Mouse (Mus musculus): ENCODE measurements at regions not wholly inside any gene's neighbourhood (a gene's known extent, or its start where the extent isn't known, plus 50 kb on each side); places are given as distances from the start of the nearest gene placed in this dataset.

DNA sequence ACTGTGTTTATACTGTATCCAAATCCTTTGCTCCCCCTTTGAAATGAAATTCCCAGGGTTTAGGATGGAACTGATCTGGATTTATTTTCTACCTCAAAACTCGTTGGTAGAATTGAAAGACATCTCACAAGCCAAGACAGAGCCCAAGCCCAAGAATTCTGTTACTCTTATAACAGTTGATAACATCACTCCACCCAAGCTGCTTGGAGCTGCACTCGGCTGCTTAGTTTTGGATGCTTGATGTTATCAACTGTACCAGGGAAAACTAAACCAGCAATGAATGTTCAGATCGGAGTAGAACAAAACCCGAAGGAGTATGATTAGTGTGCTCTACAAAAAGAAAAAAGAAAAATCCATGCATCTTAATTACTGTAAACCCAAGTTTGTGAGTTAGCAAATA is 175.8 kb upstream of the P2ry1 start:
- TF ChIP-seq CTCF (IDR thresholded peaks at IDR 0.05; ENCODE audit: low read depth): no peak
- 82% methylated on average over 4 of the region's 4 CpGs for WGBS
- Histone ChIP-seq H3K27ac (ENCODE audit: low read depth, low read length) (no peak overlapping the region), H3K9ac (no peak overlapping the region), H3K4me2 (ENCODE audit: low read depth) (no peak overlapping the region), H3K9me3 (ENCODE audit: low read length) (no peaks in the 10 kb centered on the region), H3K27me3 (ENCODE audit: insufficient read depth, low read length) (no peaks in the 10 kb centered on the region), H3K36me3 (ENCODE audit: insufficient read depth) (no peaks in the 10 kb centered on the region), H3K4me1 (ENCODE audit: insufficient read depth) (no peaks in the 10 kb centered on the region), H3K4me3 (ENCODE audit: low read depth, low read length) (no peak overlapping the region)
- no peak for DNase-seq
- no peak for ATAC-seq

DNA sequence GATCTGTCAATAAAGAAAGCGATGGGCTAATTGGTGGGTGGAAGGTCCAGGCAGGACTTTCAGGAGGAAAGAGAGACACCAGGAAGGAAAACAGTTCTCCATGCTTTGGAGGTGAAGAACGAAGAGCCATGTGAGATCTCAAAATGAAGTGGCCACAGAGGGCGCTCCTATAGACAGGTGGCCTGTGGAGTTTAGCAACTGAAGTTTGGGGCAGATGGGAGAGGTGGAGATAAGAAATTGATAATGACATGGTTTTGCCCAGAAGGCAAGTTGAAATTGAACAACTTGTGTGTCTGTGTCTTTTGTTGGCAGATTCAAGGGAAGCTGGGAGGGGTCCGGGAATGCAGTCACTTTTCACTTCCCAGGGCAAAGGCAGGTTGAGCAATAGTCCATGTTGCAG is 170.2 kb upstream of the P2ry1 start:
- ATAC-seq (no peak), DNase-seq (no peak)
- Histone ChIP-seq H3K27me3 (ENCODE audit: insufficient read depth, low read length) (no peaks in the 10 kb centered on the region), H3K4me1 (ENCODE audit: insufficient read depth) (no peaks in the 10 kb centered on the region), H3K27ac (ENCODE audit: low read depth, low read length) (no peak overlapping the region), H3K36me3 (ENCODE audit: insufficient read depth) (no peaks in the 10 kb centered on the region), H3K4me3 (ENCODE audit: low read depth, low read length) (no peak overlapping the region), H3K9me3 (ENCODE audit: low read length) (no peaks in the 10 kb centered on the region), H3K4me2 (ENCODE audit: low read depth) (no peak overlapping the region), H3K9ac (no peak overlapping the region)
- no peak for TF ChIP-seq CTCF (IDR thresholded peaks at IDR 0.05; ENCODE audit: low read depth)
- 89% methylated on average over 4 of the region's 4 CpGs for WGBS

DNA sequence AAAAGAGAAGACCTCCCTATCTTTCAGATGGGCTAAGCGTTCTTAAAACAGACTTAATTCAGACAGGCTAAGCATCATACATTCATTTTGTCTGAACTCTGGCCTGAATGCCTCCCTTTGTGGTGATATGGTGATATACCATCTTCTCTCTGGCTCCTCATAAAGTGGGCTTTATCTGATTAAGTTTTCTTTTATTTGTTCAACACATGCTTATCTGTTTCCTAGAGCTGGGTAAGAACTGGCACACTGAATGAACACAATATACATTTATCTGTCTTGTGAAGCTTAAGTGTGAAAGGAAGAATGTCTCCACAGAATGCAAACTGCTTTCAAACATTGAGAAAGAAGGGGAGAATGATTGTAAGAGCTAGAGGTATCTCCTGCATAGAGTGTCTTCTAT is 160.7 kb upstream of the P2ry1 start:
- H3K4me3 ChIP-seq (ENCODE audit: low read depth, low read length): no peak overlapping the region
- ATAC-seq: no peak
- no peak for TF ChIP-seq CTCF (IDR thresholded peaks at IDR 0.05; ENCODE audit: low read depth)
- no peaks in the 10 kb centered on the region for H3K27me3 ChIP-seq (ENCODE audit: insufficient read depth, low read length)
- no peak overlapping the region for H3K4me2 ChIP-seq (ENCODE audit: low read depth)
- DNase-seq: no peak
- H3K36me3 ChIP-seq (ENCODE audit: insufficient read depth): no peaks in the 10 kb centered on the region
- WGBS: 86% methylated on average over 1 of the region's 1 CpGs
- no peaks in the 10 kb centered on the region for H3K9me3 ChIP-seq (ENCODE audit: low read length)
- no peaks in the 10 kb centered on the region for H3K4me1 ChIP-seq (ENCODE audit: insufficient read depth)
- no peak overlapping the region for H3K27ac ChIP-seq (ENCODE audit: low read depth, low read length)
- H3K9ac ChIP-seq: no peak overlapping the region

DNA sequence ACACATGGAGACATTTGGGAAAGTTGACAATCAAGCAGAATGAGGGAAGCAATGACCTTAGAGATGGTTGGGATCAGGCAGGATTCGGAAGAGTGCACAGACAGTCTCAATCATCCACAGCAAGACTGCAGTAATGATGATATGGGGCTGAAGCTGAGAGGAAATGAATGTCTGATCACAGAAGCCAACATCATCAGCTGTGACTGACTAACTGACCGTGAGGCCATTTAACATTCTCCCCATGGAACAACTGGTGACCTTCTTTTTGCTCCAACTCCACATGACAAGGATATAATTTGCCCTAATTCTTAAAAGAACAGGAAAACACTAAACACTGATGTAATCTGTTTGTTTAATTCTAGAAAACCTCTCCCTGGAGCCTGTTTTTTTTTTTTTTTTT is 157.3 kb upstream of the P2ry1 start:
- 85% methylated on average over 2 of the region's 2 CpGs for WGBS
- no peaks in the 10 kb centered on the region for H3K9me3 ChIP-seq (ENCODE audit: low read length)
- no peak overlapping the region for H3K9ac ChIP-seq
- ATAC-seq (no peak), DNase-seq (no peak)
- H3K36me3 ChIP-seq (ENCODE audit: insufficient read depth): no peaks in the 10 kb centered on the region
- no peaks in the 10 kb centered on the region for H3K4me1 ChIP-seq (ENCODE audit: insufficient read depth)
- no peak overlapping the region for H3K27ac ChIP-seq (ENCODE audit: low read depth, low read length)
- no peak overlapping the region for H3K4me2 ChIP-seq (ENCODE audit: low read depth)
- H3K4me3 ChIP-seq (ENCODE audit: low read depth, low read length): no peak overlapping the region
- no peaks in the 10 kb centered on the region for H3K27me3 ChIP-seq (ENCODE audit: insufficient read depth, low read length)
- no peak for TF ChIP-seq CTCF (IDR thresholded peaks at IDR 0.05; ENCODE audit: low read depth)

DNA sequence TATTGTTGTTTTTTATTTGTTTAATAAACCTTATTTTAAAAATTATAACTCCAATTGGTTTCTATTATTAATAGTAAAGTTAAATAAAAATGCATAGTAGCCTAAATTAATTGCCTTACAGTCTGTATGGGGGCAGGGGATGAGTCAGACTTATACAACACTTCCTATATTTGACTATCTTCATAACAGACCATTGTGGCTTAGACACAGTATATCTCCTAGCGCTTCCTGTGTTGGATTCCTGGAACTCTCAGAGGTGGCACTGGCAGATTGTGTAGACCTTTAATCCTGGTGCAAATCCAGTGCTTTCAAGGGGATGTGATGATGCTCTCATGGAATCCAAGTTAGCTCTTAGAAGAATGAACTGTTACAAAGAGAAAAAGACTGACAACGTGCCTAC is 154.2 kb upstream of the P2ry1 start:
- Histone ChIP-seq H3K27me3 (ENCODE audit: insufficient read depth, low read length) (no peaks in the 10 kb centered on the region), H3K27ac (ENCODE audit: low read depth, low read length) (no peak overlapping the region), H3K4me2 (ENCODE audit: low read depth) (no peak overlapping the region), H3K4me3 (ENCODE audit: low read depth, low read length) (no peak overlapping the region), H3K9ac (no peak overlapping the region), H3K4me1 (ENCODE audit: insufficient read depth) (no peaks in the 10 kb centered on the region), H3K36me3 (ENCODE audit: insufficient read depth) (no peaks in the 10 kb centered on the region), H3K9me3 (ENCODE audit: low read length) (no peaks in the 10 kb centered on the region)
- TF ChIP-seq CTCF (IDR thresholded peaks at IDR 0.05; ENCODE audit: low read depth): no peak
- ATAC-seq (no peak), DNase-seq (no peak)
- WGBS: 96% methylated on average over 2 of the region's 2 CpGs

DNA sequence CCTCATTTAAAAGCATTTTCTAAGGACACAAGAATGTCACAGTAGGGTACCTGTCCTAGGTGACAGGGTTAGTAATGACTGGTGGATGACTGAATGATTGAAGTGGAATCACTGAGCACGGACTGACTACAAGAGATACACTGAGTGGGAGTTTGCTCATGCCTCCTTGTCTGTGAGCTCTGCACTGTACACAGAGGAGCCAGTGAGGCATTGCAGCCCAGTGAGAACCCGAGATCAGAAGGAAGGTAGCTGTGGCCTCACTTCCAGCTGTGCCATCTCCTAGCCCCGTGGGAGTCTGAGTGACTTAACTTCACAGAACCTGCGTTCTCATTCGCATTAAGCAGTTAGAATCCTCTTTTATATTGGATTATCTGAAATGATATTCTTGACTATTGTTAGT is 148.8 kb upstream of the P2ry1 start:
- no peak for DNase-seq
- H3K27me3 ChIP-seq (ENCODE audit: insufficient read depth, low read length): no peaks in the 10 kb centered on the region
- H3K4me1 ChIP-seq (ENCODE audit: insufficient read depth): no peaks in the 10 kb centered on the region
- no peak for TF ChIP-seq CTCF (IDR thresholded peaks at IDR 0.05; ENCODE audit: low read depth)
- H3K9ac ChIP-seq: no peak overlapping the region
- no peaks in the 10 kb centered on the region for H3K9me3 ChIP-seq (ENCODE audit: low read length)
- ATAC-seq: no peak
- H3K4me2 ChIP-seq (ENCODE audit: low read depth): no peak overlapping the region
- WGBS: 34% methylated on average over 5 of the region's 5 CpGs
- no peaks in the 10 kb centered on the region for H3K36me3 ChIP-seq (ENCODE audit: insufficient read depth)
- H3K4me3 ChIP-seq (ENCODE audit: low read depth, low read length): no peak overlapping the region
- H3K27ac ChIP-seq (ENCODE audit: low read depth, low read length): no peak overlapping the region

DNA sequence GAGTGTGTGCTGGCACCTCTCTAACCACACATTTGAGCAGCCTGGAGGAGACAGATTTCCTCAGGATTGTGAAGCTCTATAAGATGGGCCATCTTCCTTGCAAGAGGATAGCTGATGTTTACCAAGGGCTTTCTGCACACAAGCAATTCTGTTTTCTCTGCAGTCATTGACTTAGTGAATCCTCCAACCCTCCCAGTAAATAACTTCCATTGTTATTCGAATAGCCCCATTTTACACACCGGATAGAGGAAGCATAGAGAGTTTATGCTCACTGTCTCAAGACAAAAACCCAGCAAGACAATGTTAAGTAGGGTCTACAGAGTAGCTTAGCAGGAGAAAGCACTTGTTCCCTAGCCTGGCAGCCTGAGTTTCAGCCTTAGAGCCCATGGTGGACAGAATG is 146.9 kb upstream of the P2ry1 start:
- Histone ChIP-seq H3K4me3 (ENCODE audit: low read depth, low read length) (no peak overlapping the region), H3K9ac (no peak overlapping the region), H3K4me1 (ENCODE audit: insufficient read depth) (no peaks in the 10 kb centered on the region), H3K27ac (ENCODE audit: low read depth, low read length) (no peak overlapping the region), H3K36me3 (ENCODE audit: insufficient read depth) (no peaks in the 10 kb centered on the region), H3K9me3 (ENCODE audit: low read length) (no peaks in the 10 kb centered on the region), H3K4me2 (ENCODE audit: low read depth) (no peak overlapping the region), H3K27me3 (ENCODE audit: insufficient read depth, low read length) (no peaks in the 10 kb centered on the region)
- no peak for TF ChIP-seq CTCF (IDR thresholded peaks at IDR 0.05; ENCODE audit: low read depth)
- ATAC-seq (no peak), DNase-seq (no peak)
- WGBS: 56% methylated on average over 2 of the region's 2 CpGs

Data from forebrain, postnatal 0 days (tissue).